Mouse (Mus musculus) midbrain, embryonic 11.5 days (tissue): ENCODE measurements around the gene Mst1. TPM values are rescaled to one million over a fixed set of nuclear protein-coding genes. Genes with fewer than 3 reads are reported as not detected.

Experiments
- ATAC-seq: fragments of 200-750 bp; cut with Nextera tagmentation; 2 replicates; pipeline ENCODE4 v1.8.0; 2017; ENCODE audit warnings: moderate TSS enrichment, moderate library complexity; ENCODE audit not compliant: low FRiP score
- DNase-seq: peaks from one replicate; pipeline ENCODE4 v3.0.0; 2015; ENCODE audit warnings: low spot score; ENCODE audit errors: missing footprints
- H3K27ac ChIP-seq: fragments of 300-500 bp; sonication (generic); 2 replicates; pipeline ENCODE4 v1.5.1; 2014; ENCODE audit warnings: low read depth, low read length
- H3K27me3 ChIP-seq: fragments of 300-500 bp; sonication (generic); 2 replicates; pipeline ENCODE4 v1.6.1; 2014; ENCODE audit warnings: mild to moderate bottlenecking, low read length, moderate library complexity, mixed read lengths; ENCODE audit not compliant: control insufficient read depth, insufficient read depth
- H3K36me3 ChIP-seq: fragments of 300-500 bp; sonication (generic); 2 replicates; pipeline ENCODE4 v1.6.1; 2014; ENCODE audit warnings: mild to moderate bottlenecking, low read length, moderate library complexity, mixed read lengths; ENCODE audit not compliant: control insufficient read depth, insufficient read depth
- H3K4me1 ChIP-seq: fragments of 300-500 bp; sonication (generic); 2 replicates; pipeline ENCODE4 v1.6.1; 2014; ENCODE audit warnings: low read length; ENCODE audit not compliant: control insufficient read depth, insufficient read depth
- H3K4me2 ChIP-seq: fragments of 300-500 bp; sonication (generic); 2 replicates; pipeline ENCODE4 v1.6.1; 2014; ENCODE audit warnings: mild to moderate bottlenecking, moderate library complexity
- H3K4me3 ChIP-seq: fragments of 300-500 bp; sonication (generic); 2 replicates; pipeline ENCODE4 v1.5.1; 2014; ENCODE audit warnings: low read depth, low read length
- H3K9ac ChIP-seq: fragments of 300-500 bp; sonication (generic); 2 replicates; pipeline ENCODE4 v1.6.1; 2014; ENCODE audit warnings: low read length
- H3K9me3 ChIP-seq: fragments of 300-500 bp; sonication (generic); 2 replicates; pipeline ENCODE4 v1.6.1; 2016; ENCODE audit warnings: low read length; ENCODE audit not compliant: control insufficient read depth
- WGBS: fragments of 180-500 bp; shearing (Covaris S2); extraction: QIAGEN DNeasy Blood & Tissue Kit; methylation state at CpG from one replicate; pipeline ENCODE4 v1.1.7; 2014; 5-methylcytosine and 5-hydroxymethylcytosine counted together
- microRNA-seq: library from miRNA; unstranded; fragments of <30 nt; microRNA quantifications from one replicate; pipeline ENCODE4, GENCODE M21; 2017
- polyA plus RNA-seq: library from polyadenylated mRNA; unstranded; fragments of >200 nt; fragmentation: Nextera tagmentation; extraction: Ambion mirVana; gene quantifications from 2 replicates; pipeline ENCODE4 v1.2.1, GENCODE M21; 2014

The Mst1 gene
- polyA plus RNA-seq, 1 experiment from 2014 or later: 0.78 TPM

- no peak for DNase-seq
- no peaks in the 10 kb centered on the region for H3K9me3 ChIP-seq
- no peaks in the 10 kb centered on the region for H3K27me3 ChIP-seq
- H3K9ac ChIP-seq: no peak overlapping the region
- H3K4me3 ChIP-seq: no peak overlapping the region
- no peaks in the 10 kb centered on the region for H3K4me1 ChIP-seq
- WGBS: 89% methylated on average over 5 of the region's 5 CpGs
- no peaks in the 10 kb centered on the region for H3K36me3 ChIP-seq
- no peak for ATAC-seq
- no peak overlapping the region for H3K4me2 ChIP-seq
- H3K27ac ChIP-seq: no peak overlapping the region
Measured at GRCm38 (mm10) chr9:108131502-108131901, 51.3 kb downstream of the Mst1 start.

GRCm38 (mm10) chr9:108132373-108132772 lies 52.1 kb downstream of the Mst1 start:
- Histone ChIP-seq H3K9me3 (no peaks in the 10 kb centered on the region), H3K9ac (no peak overlapping the region), H3K27me3 (no peaks in the 10 kb centered on the region), H3K27ac (no peak overlapping the region), H3K4me1 (no peaks in the 10 kb centered on the region), H3K36me3 (no peaks in the 10 kb centered on the region), H3K4me3 (no peak overlapping the region), H3K4me2 (no peak overlapping the region)
- DNase-seq (no peak), ATAC-seq (no peak)
- WGBS: 96% methylated on average over 3 of the region's 3 CpGs

- no peak overlapping the region for H3K4me2 ChIP-seq
- no peak for DNase-seq
- H3K27ac ChIP-seq: no peak overlapping the region
- H3K4me1 ChIP-seq: no peaks in the 10 kb centered on the region
- H3K9me3 ChIP-seq: no peaks in the 10 kb centered on the region
- H3K4me3 ChIP-seq: no peak overlapping the region
- no peak overlapping the region for H3K9ac ChIP-seq
- no peak for ATAC-seq
- no peaks in the 10 kb centered on the region for H3K36me3 ChIP-seq
- no peaks in the 10 kb centered on the region for H3K27me3 ChIP-seq
- WGBS: 82% methylated on average over 1 of the region's 1 CpGs
Measured at GRCm38 (mm10) chr9:108133478-108133877, 53.2 kb downstream of the Mst1 start.

Small RNA genes lying within 50 kb of the gene (microRNA-seq; reads per million reads assigned to microRNA genes)
- gene Gm47303 (not detected), gene Mir7088 (not detected)

Other genes with a start within 250 kb of the Mst1 start
- gene Rbm6, start 207.2 kb upstream of the Mst1 start, polyA plus RNA-seq: 104 and 114 TPM in 2 replicates
- gene Mon1a, start 192.3 kb upstream of the Mst1 start, polyA plus RNA-seq: 14.8 and 16.8 TPM in 2 replicates
- gene Mst1r, start 173.6 kb upstream of the Mst1 start, polyA plus RNA-seq: 0.60 and 0.80 TPM in 2 replicates
- gene Actl11, start 152.0 kb upstream of the Mst1 start, polyA plus RNA-seq: not detected in 2 replicates
- 6.3 and 6.7 TPM in 2 replicates for gene Camkv, start 144.8 kb upstream of the Mst1 start, polyA plus RNA-seq
- 27.7 and 37.2 TPM in 2 replicates for gene Traip, start 130.3 kb upstream of the Mst1 start, polyA plus RNA-seq
- gene Uba7, start 104.9 kb upstream of the Mst1 start, polyA plus RNA-seq: 5.5 and 7.5 TPM in 2 replicates
- 0.74 and 1.2 TPM in 2 replicates for gene Gm20661, start 97.4 kb upstream of the Mst1 start, polyA plus RNA-seq
- gene Inka1, start 94.6 kb upstream of the Mst1 start, polyA plus RNA-seq: 20.7 and 25.3 TPM in 2 replicates
- 2.2 and 3.3 TPM in 2 replicates for gene Cdhr4, start 87.9 kb upstream of the Mst1 start, polyA plus RNA-seq
- gene Gm20662, start 84.1 kb upstream of the Mst1 start, polyA plus RNA-seq: 0.82 TPM in 1 of 2 replicates, not detected in the other
- gene Ip6k1, start 77.9 kb upstream of the Mst1 start, polyA plus RNA-seq: 31.6 and 34.8 TPM in 2 replicates
- 18.3 and 19.2 TPM in 2 replicates for gene Gmppb, start 31.2 kb upstream of the Mst1 start, polyA plus RNA-seq
- gene Amigo3, start 27.3 kb upstream of the Mst1 start, polyA plus RNA-seq: 1.5 and 2.0 TPM in 2 replicates
- gene Rnf123, start 2.9 kb downstream of the Mst1 start, polyA plus RNA-seq: 27.2 and 29.2 TPM in 2 replicates
- gene Apeh, start 14.2 kb downstream of the Mst1 start, polyA plus RNA-seq: 53.0 and 67.3 TPM in 2 replicates
- 2.4 TPM in 2 replicates for gene Bsn, start 109.9 kb downstream of the Mst1 start, polyA plus RNA-seq
- gene Dag1, start 183.5 kb downstream of the Mst1 start, polyA plus RNA-seq: 48.8 and 55.2 TPM in 2 replicates
- gene Nicn1, start 210.0 kb downstream of the Mst1 start, polyA plus RNA-seq: 61.2 and 64.0 TPM in 2 replicates
- 24.2 and 27.1 TPM in 2 replicates for gene Amt, start 216.4 kb downstream of the Mst1 start, polyA plus RNA-seq
- 278 and 298 TPM in 2 replicates for gene Rhoa, start 225.7 kb downstream of the Mst1 start, polyA plus RNA-seq
- 30.8 and 34.6 TPM in 2 replicates for gene Tcta, start 225.7 kb downstream of the Mst1 start, polyA plus RNA-seq